Mouse (Mus musculus) lung, adult 2 months (tissue): Measurements from ENCODE around the gene Neb. TPM values are rescaled to one million over a fixed set of nuclear protein-coding genes. Genes with fewer than 3 reads are reported as not detected.
A peak's percentile ranks its signal among the peaks of the same experiment; 100 is the strongest.

Experiments used
- DNase-seq: peaks from one replicate; pipeline ENCODE4 v3.0.0; 2022
- H3K4me1 ChIP-seq: fragments of 200-500 bp; 2 replicates; pipeline ENCODE4 v1.6.1; 2011; ENCODE audit warnings: low read length; ENCODE audit not compliant: control insufficient read depth, insufficient read depth
- H3K4me3 ChIP-seq: fragments of 200-500 bp; replicated peaks from 2 replicates; pipeline ENCODE3; 2011; ENCODE audit warnings: low read depth, mild to moderate bottlenecking, control low read depth, low read length; ENCODE audit errors: extremely low read depth
- CTCF ChIP-seq: fragments of 200-500 bp; IDR thresholded peaks from 2 replicates; pipeline ENCODE4 v1.5.1; 2011; ENCODE audit warnings: mild to moderate bottlenecking, low read length, control low read depth; ENCODE audit not compliant: insufficient read depth
- POLR2A ChIP-seq: fragments of 200-500 bp; IDR thresholded peaks from 2 replicates; pipeline ENCODE4 v1.6.1; 2011; ENCODE audit warnings: low read depth, mild to moderate bottlenecking, control low read depth, low read length, borderline replicate concordance; ENCODE audit errors: extremely low read depth
- WGBS: fragments of 180-500 bp; shearing (Covaris S2); methylation state at CpG from one replicate; pipeline ENCODE4 v1.1.7; 2018; 5-methylcytosine and 5-hydroxymethylcytosine counted together
- polyA plus RNA-seq: library from polyadenylated mRNA; depleted of rRNA; stranded (reverse); fragments of >200 nt; gene quantifications from 2 replicates; pipeline ENCODE4 v1.2.3, GENCODE M21; 2012

The Neb gene
- polyA plus RNA-seq, 1 experiment, result 15.0 TPM

- TF ChIP-seq CTCF, result no peak
- no peak for TF ChIP-seq POLR2A
- 74% methylated on average over 5 of the region's 5 CpGs for WGBS
Measured at GRCm38 (mm10) chr2:52224366-52224765, 153.9 kb downstream of the Neb start.

DNA sequence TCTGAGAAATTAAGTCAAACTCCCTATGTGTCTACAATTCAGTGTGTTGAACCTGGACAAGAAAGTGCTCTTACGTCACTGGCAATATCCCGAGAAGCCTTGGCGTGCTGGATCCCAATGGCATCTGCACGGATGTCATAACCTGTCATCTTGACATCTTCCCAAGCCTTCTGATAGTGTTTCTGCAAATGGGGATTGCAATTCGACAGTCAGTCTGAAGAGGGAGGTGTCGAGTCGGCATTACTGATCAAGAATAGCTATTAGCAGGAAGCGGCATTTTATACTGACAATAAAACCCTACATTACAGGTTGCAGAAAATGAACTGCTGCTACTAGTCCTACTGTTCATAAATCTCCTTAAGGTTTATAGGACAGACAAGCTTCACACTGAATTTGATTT is 158.2 kb downstream of the Neb start:
- Histone ChIP-seq H3K4me1 (no peaks in the 10 kb centered on the region), H3K4me3 (no peak overlapping the region)
- WGBS, result 35% methylated on average over 8 of the region's 8 CpGs
- peak; percentile 36; the same call in 1 of the 2 replicates for TF ChIP-seq CTCF
- no peak for TF ChIP-seq POLR2A
- peak; percentile 6 for DNase-seq

More at GRCm38 (mm10) chr2:52224366-52224765, 153.9 kb downstream of the Neb start:
- DNase-seq, result no peak
- Histone ChIP-seq H3K4me3 (no peak overlapping the region), H3K4me1 (no peaks in the 10 kb centered on the region)

GRCm38 (mm10) chr2:52215945-52216344 is 162.3 kb downstream of the Neb start:
- TF ChIP-seq POLR2A, result no peak
- TF ChIP-seq CTCF, result no peak
- no peak overlapping the region for H3K4me3 ChIP-seq
- WGBS, result 80% methylated on average over 8 of the region's 8 CpGs
- no peaks in the 10 kb centered on the region for H3K4me1 ChIP-seq
- no peak for DNase-seq

DNA sequence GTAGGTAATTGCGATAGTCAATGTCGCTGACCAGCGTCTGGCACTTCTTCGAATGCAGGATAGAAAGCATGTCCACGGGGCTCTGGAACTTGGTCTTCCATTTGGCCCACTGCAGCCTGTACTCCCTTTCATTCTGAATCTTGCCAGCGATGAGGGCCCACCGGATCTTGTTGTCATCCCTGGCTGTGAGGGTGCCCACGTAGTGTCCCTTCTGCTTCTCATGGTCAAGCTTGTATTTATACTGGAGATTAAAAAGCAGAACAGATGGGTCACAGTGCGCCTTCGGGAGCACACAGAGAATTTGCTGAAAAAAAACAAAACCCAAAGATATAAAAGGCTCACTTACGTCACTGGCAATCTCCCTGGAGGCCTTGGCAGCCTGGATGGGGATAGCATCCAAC is 165.7 kb downstream of the Neb start:
- no peak for DNase-seq
- Histone ChIP-seq H3K4me1 (no peaks in the 10 kb centered on the region), H3K4me3 (no peak overlapping the region)
- no peak for TF ChIP-seq CTCF
- TF ChIP-seq POLR2A, result no peak
- WGBS, result 78% methylated on average over 11 of the region's 11 CpGs

- Histone ChIP-seq H3K4me3 (no peak overlapping the region), H3K4me1 (no peaks in the 10 kb centered on the region)
- DNase-seq, result no peak
- 33% methylated on average over 5 of the region's 5 CpGs for WGBS
- no peak for TF ChIP-seq CTCF
- no peak for TF ChIP-seq POLR2A
Measured at GRCm38 (mm10) chr2:52211358-52211899, 166.8 kb downstream of the Neb start.

DNA sequence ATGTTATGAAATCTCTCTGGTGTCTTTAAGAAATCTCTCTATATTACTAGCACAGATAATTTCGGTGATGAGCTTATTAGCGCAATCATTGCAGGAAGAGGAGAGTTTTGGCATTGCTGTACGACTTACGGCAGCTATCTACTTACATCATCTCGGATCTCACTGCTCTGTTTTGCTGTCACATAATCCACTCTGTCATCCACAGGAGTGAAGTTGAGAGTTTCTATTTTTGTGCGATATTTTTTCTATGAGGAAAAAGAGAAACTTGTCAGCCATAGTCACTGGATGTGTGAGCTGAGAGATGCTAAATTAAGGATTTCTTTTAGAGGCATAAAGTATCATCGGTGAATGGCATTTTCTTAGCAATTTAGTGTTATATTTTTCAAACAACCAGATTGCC is 167.6 kb downstream of the Neb start:
- 77% methylated on average over 7 of the region's 7 CpGs for WGBS
- TF ChIP-seq CTCF (no peak), POLR2A (no peak)
- no peaks in the 10 kb centered on the region for H3K4me1 ChIP-seq
- no peak overlapping the region for H3K4me3 ChIP-seq
- DNase-seq, result no peak

DNA sequence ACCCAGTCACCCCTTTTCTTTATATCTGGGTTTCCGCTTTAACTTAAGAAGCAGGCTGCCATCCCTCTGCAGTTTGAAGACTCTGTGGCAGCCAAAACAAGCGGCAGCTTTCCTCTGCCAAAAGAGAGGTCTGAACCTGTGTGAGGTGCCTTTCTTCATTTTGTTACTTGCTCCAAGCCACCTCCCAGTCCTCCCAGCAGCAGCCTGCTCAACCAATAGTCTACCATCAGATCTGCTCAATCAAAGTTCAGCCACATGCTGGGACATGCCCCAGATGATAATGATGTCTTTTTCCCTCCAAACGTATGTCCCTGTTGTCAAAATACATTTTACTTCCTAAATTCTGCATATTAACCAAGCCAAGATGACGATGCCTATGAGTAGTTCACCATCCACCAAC is 173.3 kb downstream of the Neb start:
- 80% methylated on average over 4 of the region's 4 CpGs for WGBS
- TF ChIP-seq CTCF (no peak), POLR2A (no peak)
- no peak for DNase-seq
- Histone ChIP-seq H3K4me3 (no peak overlapping the region), H3K4me1 (no peaks in the 10 kb centered on the region)

DNA sequence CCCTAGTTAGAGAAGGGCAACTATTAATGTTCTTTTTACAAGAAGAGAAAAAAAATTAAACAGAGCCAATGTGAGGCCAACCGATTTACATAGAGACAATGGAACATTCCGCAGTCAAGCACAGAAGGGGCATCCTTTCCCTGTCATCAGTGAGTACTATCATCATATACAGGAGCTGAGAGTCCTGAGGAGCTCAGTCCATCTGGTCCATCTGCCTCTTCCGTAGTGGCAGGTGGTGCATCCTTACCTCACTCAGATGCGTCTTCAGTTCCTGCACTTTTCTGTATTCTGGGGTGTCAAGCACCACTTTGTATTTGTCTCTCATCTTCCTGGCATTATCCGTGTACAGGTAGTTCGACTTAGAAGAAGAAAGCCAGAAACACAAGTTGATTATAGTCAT is 184.6 kb downstream of the Neb start:
- WGBS, result 92% methylated on average over 6 of the region's 6 CpGs
- H3K4me1 ChIP-seq, result no peaks in the 10 kb centered on the region
- DNase-seq, result no peak
- H3K4me3 ChIP-seq, result no peak overlapping the region
- no peak for TF ChIP-seq POLR2A
- no peak for TF ChIP-seq CTCF

DNA sequence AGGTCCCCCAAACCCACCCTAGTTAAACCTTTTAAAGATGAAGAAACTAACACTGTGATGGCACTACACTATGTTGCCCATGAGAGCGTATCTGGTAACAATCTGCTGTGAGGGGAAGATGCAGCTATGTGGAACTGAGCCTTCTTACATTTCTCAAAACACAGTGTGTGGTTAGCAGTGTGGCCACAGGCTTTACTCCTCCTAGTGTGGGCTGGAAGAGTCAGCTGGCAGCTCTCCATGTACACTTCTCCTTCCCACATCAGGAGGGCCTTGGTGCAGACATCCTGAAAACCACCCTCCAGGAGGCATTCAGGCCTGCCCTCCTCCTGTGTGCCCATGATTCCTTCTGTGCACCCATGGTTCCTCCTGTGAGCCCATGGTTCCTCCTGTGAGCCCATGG is 198.6 kb downstream of the Neb start:
- H3K4me1 ChIP-seq, result no peaks in the 10 kb centered on the region; the same call in 1 of the 2 replicates
- no peak overlapping the region for H3K4me3 ChIP-seq
- 93% methylated on average over 1 of the region's 1 CpGs for WGBS
- TF ChIP-seq POLR2A (no peak), CTCF (no peak)
- no peak for DNase-seq

DNA sequence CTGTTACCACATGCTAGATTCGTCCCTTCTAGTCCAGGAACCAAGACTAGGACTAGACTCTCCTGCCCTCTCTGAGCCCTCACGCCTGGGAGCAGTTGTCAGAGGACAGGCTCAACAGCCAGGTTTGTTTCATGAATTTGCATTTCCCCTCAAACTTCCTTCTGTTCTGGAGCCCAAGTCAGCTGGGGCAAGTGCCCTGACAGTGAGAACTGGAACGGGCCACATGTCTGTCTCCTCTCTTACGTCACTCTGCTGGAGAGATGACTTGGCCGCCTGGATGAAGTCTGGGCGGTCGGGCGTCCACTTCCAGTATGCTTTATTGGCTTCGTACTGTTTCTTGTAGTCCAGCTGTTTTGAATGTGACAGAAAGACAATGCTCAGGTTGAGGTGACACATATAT is 200.5 kb downstream of the Neb start:
- Histone ChIP-seq H3K4me3 (no peak overlapping the region), H3K4me1 (no peaks in the 10 kb centered on the region; the same call in 1 of the 2 replicates)
- TF ChIP-seq POLR2A, result no peak
- no peak for TF ChIP-seq CTCF
- 68% methylated on average over 9 of the region's 9 CpGs for WGBS
- DNase-seq, result no peak
